Mouse (Mus musculus) thymus, postnatal 10 days (tissue): Measurements from ENCODE around the gene Fbxo34.
"Not testable (repeated sequence)": the region's sequence is repeated elsewhere in the genome, so short reads cannot be mapped to it uniquely, and the experiment has no call there.

Experiments used
- DNase-seq, 2 experiments: peaks; one replicate each; pipeline ENCODE4 v3.0.0; 2021; ENCODE audit warnings: low spot score in 2 of 2

The Fbxo34 gene

GRCm38 (mm10) chr14:47560714-47561113 lies 110.5 kb downstream of the Fbxo34 start:
- no peak for DNase-seq

- no peak for DNase-seq
Observed at GRCm38 (mm10) chr14:47562530-47562929, 112.3 kb downstream of the Fbxo34 start.

- no peak for DNase-seq
Observed at GRCm38 (mm10) chr14:47563106-47563505, 112.9 kb downstream of the Fbxo34 start.

DNA sequence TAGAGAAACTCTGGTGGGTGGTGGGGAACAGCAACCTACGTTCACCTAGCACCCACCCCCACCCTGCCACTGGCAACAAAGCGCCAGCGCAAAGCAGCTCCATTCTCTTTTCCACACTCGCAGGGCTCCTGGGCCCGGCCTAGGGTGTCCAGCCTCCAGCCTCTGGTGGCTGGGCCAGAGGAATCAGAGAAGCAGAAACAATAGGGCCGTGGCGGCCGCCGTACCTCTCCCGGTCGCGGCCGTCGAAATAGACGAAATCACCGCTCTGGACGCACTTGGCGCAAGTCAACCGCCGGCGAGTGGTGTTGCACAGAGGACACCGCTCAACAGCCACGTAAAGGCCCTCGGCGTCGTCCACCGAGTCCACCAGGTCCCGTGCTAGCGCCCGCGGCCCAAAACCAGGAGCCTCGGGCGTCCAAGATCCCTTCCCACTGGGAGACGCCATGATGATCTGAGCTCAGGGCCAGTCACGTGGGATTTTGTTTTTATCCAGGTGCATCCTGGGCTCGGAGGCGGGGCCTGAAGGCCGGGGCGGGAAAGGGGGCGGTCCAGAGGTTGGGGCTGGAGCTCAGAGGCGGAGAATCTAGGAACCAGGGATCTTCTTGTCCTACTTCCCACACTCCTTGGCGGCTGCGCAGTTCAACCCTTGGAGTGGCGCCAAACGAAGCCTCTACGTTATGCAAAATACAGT lies 117.9 kb downstream of the Fbxo34 start:
- DNase-seq, result peak; percentile 52 to 62

- DNase-seq, result not testable (repeated sequence)
Observed at GRCm38 (mm10) chr14:47570549-47570948, 120.3 kb downstream of the Fbxo34 start, which contains the start of gene Atg14. Gene Atg14 (minus strand): TSS chr14:47570649.

DNA sequence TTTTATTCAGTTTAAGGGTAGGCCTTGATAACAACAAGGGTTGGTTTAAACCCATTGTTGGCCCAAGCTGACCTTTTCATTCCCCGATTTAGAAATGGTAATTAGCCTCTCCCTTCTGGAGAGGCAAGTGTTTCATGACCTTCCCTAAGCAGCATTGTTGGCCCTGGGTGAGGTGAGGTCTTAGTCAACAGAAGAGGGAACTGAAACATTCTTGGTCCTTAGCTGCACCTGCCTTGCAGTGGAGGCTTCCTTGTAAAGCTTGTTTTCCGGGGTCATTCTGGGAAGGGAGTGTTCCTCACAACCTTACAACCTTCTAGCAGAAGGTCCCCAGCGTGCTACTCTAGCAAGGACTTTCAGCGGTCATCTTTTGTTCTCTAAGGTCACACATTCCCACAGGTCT lies 122.5 kb downstream of the Fbxo34 start:
- DNase-seq, result no peak

- no peak for DNase-seq
Observed at GRCm38 (mm10) chr14:47574721-47575120, 124.5 kb downstream of the Fbxo34 start.

DNA sequence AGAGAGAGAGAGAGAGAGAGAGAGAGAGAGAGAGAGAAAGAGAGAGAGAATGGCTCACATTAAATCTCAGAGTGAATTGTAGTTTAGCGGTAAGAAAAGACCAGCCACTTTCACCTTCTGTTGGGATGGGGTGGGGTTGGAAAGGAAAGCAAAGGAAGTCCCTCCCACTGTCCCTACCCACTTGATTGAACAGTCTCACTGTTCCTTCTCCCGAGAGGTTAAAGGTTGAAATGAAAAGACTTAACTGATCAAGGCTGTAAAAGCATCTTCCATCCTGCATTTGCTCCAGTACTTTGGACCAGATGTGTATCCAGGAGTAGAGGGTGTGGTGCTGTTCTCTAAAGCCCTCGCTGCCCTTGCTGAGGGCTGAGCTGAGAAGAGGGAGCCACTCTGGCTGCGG lies 126.5 kb downstream of the Fbxo34 start:
- no peak for DNase-seq

DNA sequence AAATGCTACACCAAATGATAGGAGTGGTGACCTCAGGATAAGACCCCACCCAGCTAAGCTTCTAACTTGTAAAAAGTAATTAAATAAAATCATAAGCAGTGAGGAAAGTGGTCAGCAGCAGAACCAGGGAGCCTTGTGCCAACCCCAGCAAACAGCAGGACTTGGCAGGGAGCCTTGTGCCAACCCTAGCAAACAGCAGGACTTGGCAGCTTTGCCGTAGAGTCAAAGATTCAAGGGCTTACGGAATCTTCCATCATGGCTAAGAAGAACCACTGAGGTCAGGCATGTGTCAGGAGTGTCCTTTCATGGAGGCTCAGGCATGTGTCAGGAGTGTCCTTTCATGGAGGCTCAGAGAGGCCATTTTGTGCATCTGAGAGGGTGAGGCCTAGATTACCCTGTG lies 127.9 kb downstream of the Fbxo34 start:
- DNase-seq, result no peak

DNA sequence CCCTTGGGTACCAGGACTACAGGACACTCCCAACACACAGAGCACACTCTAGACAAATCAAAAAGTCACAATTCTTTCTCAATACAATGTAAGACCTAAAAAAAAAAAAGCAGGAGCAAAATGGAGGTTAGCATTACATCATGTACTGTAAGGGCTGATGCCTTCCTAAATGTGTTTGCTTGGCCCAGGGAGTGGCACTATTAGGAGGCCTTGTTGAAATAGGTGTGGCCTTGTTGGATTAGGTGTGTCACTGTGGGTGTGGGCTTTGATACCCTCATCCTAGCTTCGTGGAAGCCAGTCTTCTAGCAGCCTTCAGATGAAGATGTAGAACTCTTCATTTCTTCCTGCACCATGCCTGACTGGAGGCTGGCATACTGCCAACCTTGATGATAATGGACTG lies 131.1 kb downstream of the Fbxo34 start:
- DNase-seq, result no peak
